Mouse (Mus musculus) MEL (cell line): ENCODE measurements around the gene Mapk1. TPM values are rescaled to one million over a fixed set of nuclear protein-coding genes. Genes with fewer than 3 reads are reported as not detected.

Source experiments
- DNase-seq: peaks from one replicate; pipeline ENCODE4 v3.0.0; 2011; ENCODE audit warnings: low read depth, low spot score
- H3K27ac ChIP-seq: 2 replicates; pipeline ENCODE4 v1.5.1; 2012; ENCODE audit warnings: low read depth, mild to moderate bottlenecking, control low read depth, low read length, moderate library complexity; ENCODE audit not compliant: control insufficient read depth
- H3K27me3 ChIP-seq, 2 experiments: fragments of 150-350 bp in 1 of 2; sonication (generic) in 1 of 2; 2 replicates each; pipeline ENCODE4 v1.6.1; 2012; ENCODE audit warnings: low read length in 2 of 2, mild to moderate bottlenecking in 2 of 2, improper control_type of control experiment in 1 of 2, moderate library complexity in 1 of 2; ENCODE audit not compliant: insufficient read depth in 2 of 2, control insufficient read depth in 1 of 2
- H3K36me3 ChIP-seq, 2 experiments: 2 replicates each; pipeline ENCODE4 v1.6.1; 2012 to 2014; ENCODE audit warnings: low read length in 2 of 2, improper control_type of control experiment in 1 of 2, inconsistent platforms in 1 of 2, mild to moderate bottlenecking in 1 of 2; ENCODE audit not compliant: insufficient read depth in 2 of 2, control insufficient read depth in 1 of 2
- H3K4me1 ChIP-seq, 2 experiments: fragments of 150-350 bp in 1 of 2; sonication (generic) in 1 of 2; 2 replicates each; pipeline ENCODE4 v1.6.1; 2012; ENCODE audit warnings: low read length in 2 of 2, improper control_type of control experiment in 1 of 2, mild to moderate bottlenecking in 1 of 2; ENCODE audit not compliant: insufficient read depth in 2 of 2, control insufficient read depth in 1 of 2
- H3K4me3 ChIP-seq, 2 experiments: fragments of 150-350 bp in 1 of 2; sonication (generic) in 1 of 2; 2 replicates each; pipeline ENCODE4 v1.5.1; 2012; ENCODE audit warnings: low read depth in 2 of 2, low read length in 2 of 2, mild to moderate bottlenecking in 2 of 2, moderate library complexity in 2 of 2, control low read depth in 1 of 2, improper control_type of control experiment in 1 of 2; ENCODE audit not compliant: control insufficient read depth in 1 of 2, insufficient read depth in 1 of 2
- H3K79me2 ChIP-seq: 2 replicates; pipeline ENCODE4 v1.6.1; 2012; ENCODE audit warnings: mild to moderate bottlenecking, low read length, moderate library complexity; ENCODE audit not compliant: control insufficient read depth, poor library complexity, insufficient read depth
- H3K9ac ChIP-seq: 2 replicates; pipeline ENCODE4 v1.6.1; 2012; ENCODE audit warnings: low read depth, mild to moderate bottlenecking, control low read depth, low read length, moderate library complexity; ENCODE audit not compliant: control insufficient read depth, poor library complexity, severe bottlenecking
- H3K9me3 ChIP-seq: fragments of 150-350 bp; sonication (generic); replicated peaks from 2 replicates; pipeline ENCODE4 v1.6.1; 2012; ENCODE audit warnings: mild to moderate bottlenecking, low read length, improper control_type of control experiment, moderate library complexity; ENCODE audit not compliant: insufficient read depth
- BHLHE40 ChIP-seq: IDR thresholded peaks from 2 replicates; pipeline ENCODE4 v1.6.1; 2012; ENCODE audit warnings: low read depth, mild to moderate bottlenecking, inconsistent platforms, low read length, improper control_type of control experiment, borderline replicate concordance
- CTCF ChIP-seq, 3 experiments: IDR thresholded peaks in 2 of 3; conservative IDR thresholded peaks in 1 of 3; 2 replicates each; pipeline ENCODE4 v1.5.1; 2011 to 2012; ENCODE audit warnings: low read length in 3 of 3, low read depth in 2 of 3, mild to moderate bottlenecking in 2 of 3, improper control_type of control experiment in 1 of 3, inconsistent platforms in 1 of 3, mixed read lengths in 1 of 3, moderate library complexity in 1 of 3; ENCODE audit not compliant: control insufficient read depth in 1 of 3, insufficient read depth in 1 of 3, poor library complexity in 1 of 3, severe bottlenecking in 1 of 3
- E2F4 ChIP-seq: IDR thresholded peaks from 2 replicates; pipeline ENCODE4 v1.6.1; 2011; ENCODE audit warnings: low read depth, low read length, improper control_type of control experiment, borderline replicate concordance
- ELF1 ChIP-seq: IDR thresholded peaks from 2 replicates; pipeline ENCODE4 v1.6.1; 2014; ENCODE audit warnings: low read depth, mild to moderate bottlenecking, inconsistent platforms, low read length, improper control_type of control experiment, moderate library complexity
- EP300 ChIP-seq, 2 experiments: IDR thresholded peaks; 2 replicates each; pipeline ENCODE4 v1.6.1; 2011; ENCODE audit warnings: improper control_type of control experiment in 2 of 2, low read length in 2 of 2, low read depth in 1 of 2, mild to moderate bottlenecking in 1 of 2
- ETS1 ChIP-seq: IDR thresholded peaks from 2 replicates; pipeline ENCODE4 v1.6.1; 2012; ENCODE audit warnings: low read depth, mild to moderate bottlenecking, inconsistent platforms, low read length, improper control_type of control experiment, moderate library complexity
- GABPA ChIP-seq: IDR thresholded peaks from 2 replicates; pipeline ENCODE4 v1.6.1; 2012; ENCODE audit warnings: low read depth, mild to moderate bottlenecking, inconsistent platforms, low read length, improper control_type of control experiment, moderate library complexity
- GATA1 ChIP-seq: IDR thresholded peaks from 2 replicates; pipeline ENCODE4 v1.6.1; 2011; ENCODE audit warnings: low read depth, low read length, improper control_type of control experiment
- HCFC1 ChIP-seq: IDR thresholded peaks from 2 replicates; pipeline ENCODE4 v1.6.1; 2012; ENCODE audit warnings: low read depth, mild to moderate bottlenecking, inconsistent platforms, low read length, improper control_type of control experiment, moderate library complexity
- JUND ChIP-seq: IDR thresholded peaks from 2 replicates; pipeline ENCODE4 v1.6.1; 2011; ENCODE audit warnings: low read depth, mild to moderate bottlenecking, improper control_type of control experiment, low read length
- KAT2A ChIP-seq: conservative IDR thresholded peaks from 2 replicates; pipeline ENCODE4 v1.6.1; 2012; ENCODE audit warnings: low read depth, low read length, improper control_type of control experiment, inconsistent platforms
- MAFK ChIP-seq: IDR thresholded peaks from 2 replicates; pipeline ENCODE4 v1.6.1; 2011; ENCODE audit warnings: low read depth, mild to moderate bottlenecking, low read length, improper control_type of control experiment, borderline replicate concordance
- MAX ChIP-seq: IDR thresholded peaks from 2 replicates; pipeline ENCODE4 v1.6.1; 2011; ENCODE audit warnings: low read length, improper control_type of control experiment
- MAZ ChIP-seq: IDR thresholded peaks from 2 replicates; pipeline ENCODE4 v1.6.1; 2012; ENCODE audit warnings: low read depth, mild to moderate bottlenecking, inconsistent platforms, low read length, improper control_type of control experiment
- MXI1 ChIP-seq: IDR thresholded peaks from 2 replicates; pipeline ENCODE4 v1.6.1; 2011; ENCODE audit warnings: mild to moderate bottlenecking, low read depth, low read length, improper control_type of control experiment
- MYB ChIP-seq: IDR thresholded peaks from 2 replicates; pipeline ENCODE4 v1.6.1; 2011; ENCODE audit warnings: mild to moderate bottlenecking, low read depth, low read length, improper control_type of control experiment
- MYC ChIP-seq: IDR thresholded peaks from 2 replicates; pipeline ENCODE4 v1.6.1; 2011; ENCODE audit warnings: low read depth, mild to moderate bottlenecking, low read length, improper control_type of control experiment, moderate library complexity
- NELFE ChIP-seq: IDR thresholded peaks from 2 replicates; pipeline ENCODE4 v1.6.1; 2011; ENCODE audit warnings: low read depth, low read length, improper control_type of control experiment
- NRF1 ChIP-seq: IDR thresholded peaks from 2 replicates; pipeline ENCODE4 v1.6.1; 2014; ENCODE audit warnings: low read depth, mild to moderate bottlenecking, inconsistent platforms, low read length, improper control_type of control experiment, moderate library complexity; ENCODE audit not compliant: poor library complexity, insufficient read depth, severe bottlenecking
- POLR2AphosphoS5 ChIP-seq: IDR thresholded peaks from 2 replicates; pipeline ENCODE4 v1.6.1; 2012; ENCODE audit warnings: low read depth, borderline replicate concordance, mild to moderate bottlenecking, inconsistent platforms, low read length, moderate library complexity, mixed read lengths
- RAD21 ChIP-seq: IDR thresholded peaks from 2 replicates; pipeline ENCODE4 v1.6.1; 2011; ENCODE audit warnings: mild to moderate bottlenecking, low read depth, low read length, improper control_type of control experiment
- RCOR1 ChIP-seq: IDR thresholded peaks from 2 replicates; pipeline ENCODE4 v1.6.1; 2012; ENCODE audit warnings: low read depth, mild to moderate bottlenecking, inconsistent platforms, low read length, improper control_type of control experiment
- TAL1 ChIP-seq: IDR thresholded peaks from 2 replicates; pipeline ENCODE4 v1.6.1; 2012; ENCODE audit warnings: mild to moderate bottlenecking, inconsistent platforms, low read length, moderate library complexity, mixed read lengths
- TBP ChIP-seq: IDR thresholded peaks from 2 replicates; pipeline ENCODE4 v1.8.0; 2011; ENCODE audit warnings: low read depth, low read length, improper control_type of control experiment
- TCF12 ChIP-seq: IDR thresholded peaks from 2 replicates; pipeline ENCODE4 v1.6.1; 2014; ENCODE audit warnings: low read depth, mild to moderate bottlenecking, inconsistent platforms, low read length, improper control_type of control experiment, moderate library complexity
- UBTF ChIP-seq: IDR thresholded peaks from 2 replicates; pipeline ENCODE4 v1.6.1; 2012; ENCODE audit warnings: low read depth, mild to moderate bottlenecking, inconsistent platforms, low read length, improper control_type of control experiment, moderate library complexity, borderline replicate concordance; ENCODE audit not compliant: insufficient read depth
- USF2 ChIP-seq, 2 experiments: IDR thresholded peaks; 2 replicates each; pipeline ENCODE4 v1.6.1; 2011 to 2012; ENCODE audit warnings: improper control_type of control experiment in 2 of 2, low read length in 2 of 2, borderline replicate concordance in 1 of 2, inconsistent platforms in 1 of 2, low read depth in 1 of 2, mild to moderate bottlenecking in 1 of 2; ENCODE audit not compliant: insufficient read depth in 1 of 2
- ZC3H11A ChIP-seq: IDR thresholded peaks from 2 replicates; pipeline ENCODE4 v1.6.1; 2012; ENCODE audit warnings: low read depth, mild to moderate bottlenecking, inconsistent platforms, low read length, improper control_type of control experiment
- ZMIZ1 ChIP-seq: IDR thresholded peaks from 2 replicates; pipeline ENCODE4 v1.6.1; 2012; ENCODE audit warnings: low read depth, mild to moderate bottlenecking, inconsistent platforms, low read length, improper control_type of control experiment, moderate library complexity
- ZNF384 ChIP-seq: IDR thresholded peaks from 2 replicates; pipeline ENCODE4 v1.6.1; 2012; ENCODE audit warnings: low read depth, mild to moderate bottlenecking, inconsistent platforms, low read length, improper control_type of control experiment
- polyA plus RNA-seq, 2 experiments: library from polyadenylated mRNA; stranded (reverse) in 1 of 2; unstranded in 1 of 2; fragments of >175 nt in 1 of 2; fragments of >200 nt in 1 of 2; gene quantifications; 2 replicates each; pipeline versions ENCODE4 v1.2.1 to v1.2.4; 2012; ENCODE audit warnings: low replicate concordance in 2 of 2, low read depth in 1 of 2; ENCODE audit not compliant: insufficient read length in 2 of 2, insufficient read depth in 1 of 2, missing spikeins in 1 of 2
- total RNA-seq: library from RNA; depleted of rRNA; stranded (reverse); fragments of 300-350 nt; gene quantifications from 2 replicates; pipeline ENCODE4 v1.2.3, GENCODE M21; 2012

Mapk1 gene
- total and polyA plus RNA-seq, 3 experiments = 125 to 225 (median 144) TPM

- peak; percentile 98 for TF ChIP-seq RCOR1
- no peak for TF ChIP-seq ZC3H11A
- TF ChIP-seq E2F4 = no peak
- TF ChIP-seq JUND = no peak
- TF ChIP-seq KAT2A = no peak
- TF ChIP-seq ETS1 = peak; percentile 81
- peak; percentile 99 for TF ChIP-seq BHLHE40
- no peak for TF ChIP-seq GABPA
- no peak for TF ChIP-seq ZMIZ1
- TF ChIP-seq MAFK = peak; percentile 45; the same call in 1 of the 2 replicates
- TF ChIP-seq UBTF = no peak
- TF ChIP-seq NRF1 = no peak
These were observed 84.4 kb downstream of the Mapk1 start (continued) for GRCm38 (mm10) chr16:17067552-17067951.

GRCm38 (mm10) chr16:17069511-17070443 is 86.6 kb downstream of the Mapk1 start, which contains the start of gene Ypel1:
Gene Ypel1, plus strand, starts transcription at chr16:17069696.
- DNase-seq = peak; percentile 67
- Histone ChIP-seq H3K27me3 (no peaks in the 10 kb centered on the region; a peak in 1 of 4 replicates), H3K27ac (no peak within 1 kb of the TSS)
- TF ChIP-seq GABPA = no peak
- TF ChIP-seq MYB = no peak
- TF ChIP-seq EP300 (IDR thresholded peaks at IDR 0.05; ENCODE audit: low read depth in 1 of 2, low read length in 2 of 2) = no peak
- peak; percentile 62 for TF ChIP-seq ZNF384
- TF ChIP-seq TAL1 = no peak
- TF ChIP-seq NRF1 = no peak
- TF ChIP-seq MXI1 = peak; percentile 70
- no peak for TF ChIP-seq GATA1
- no peak for TF ChIP-seq E2F4
- peak; percentile 37; the same call in 1 of the 2 replicates for TF ChIP-seq MYC
- TF ChIP-seq TCF12 = no peak
- peak; percentile 48 for TF ChIP-seq RAD21
- no peak for TF ChIP-seq USF2 (IDR thresholded peaks at IDR 0.05; ENCODE audit: borderline replicate concordance in 1 of 2, insufficient read depth in 1 of 2, low read depth in 1 of 2, low read length in 2 of 2)
- TF ChIP-seq CTCF (IDR thresholded peaks at IDR 0.05 in 2 of 3, conservative IDR thresholded peaks at IDR 0.05 in 1 of 3; ENCODE audit: control insufficient read depth in 1 of 3, insufficient read depth in 1 of 3, low read depth in 2 of 3, low read length in 3 of 3, poor library complexity in 1 of 3, severe bottlenecking in 1 of 3) = peak in 2 of 3 experiments; percentile 28 to 70; a peak in 3 of 6 replicates
- TF ChIP-seq HCFC1 = no peak
- TF ChIP-seq MAFK = no peak
- TF ChIP-seq POLR2AphosphoS5 = no peak
- no peak for TF ChIP-seq TBP
- TF ChIP-seq ZC3H11A = peak; percentile 44; the same call in 1 of the 2 replicates
- TF ChIP-seq ETS1 = no peak
- TF ChIP-seq MAZ = no peak
- TF ChIP-seq NELFE = no peak
- TF ChIP-seq ELF1 = no peak
- no peak for TF ChIP-seq JUND
- TF ChIP-seq MAX = no peak
- no peak for TF ChIP-seq RCOR1
- TF ChIP-seq UBTF = no peak; the same call in 1 of the 2 replicates

More at GRCm38 (mm10) chr16:17069511-17070443, 86.6 kb downstream of the Mapk1 start, which contains the start of gene Ypel1:
- Histone ChIP-seq H3K79me2 (no peaks in the 10 kb centered on the region), H3K9ac (peak within 1 kb of the TSS; percentile 61), H3K9me3 (no peaks in the 10 kb centered on the region), H3K4me3 (peak within 1 kb of the TSS; percentile 71 to 79), H3K36me3 (peaks cover 0 to 13% of the 10 kb centered on the region in 2 experiments; a peak in 2 of 4 replicates), H3K4me1 (peaks cover 2 to 12% of the 10 kb centered on the region in 2 experiments; a peak in 2 of 4 replicates)
